Mouse (Mus musculus) stomach, embryonic 16.5 days (tissue): ENCODE measurements around the gene Tsg101. TPM values are rescaled to one million over a fixed set of nuclear protein-coding genes. Genes with fewer than 3 reads are reported as not detected.

Experiments
- ATAC-seq: fragments of 200-750 bp; cut with Nextera tagmentation; 2 replicates; pipeline ENCODE4 v1.8.0; 2017; ENCODE audit warnings: moderate number of reproducible peaks, moderate TSS enrichment; ENCODE audit not compliant: insufficient read depth, low FRiP score
- H3K27ac ChIP-seq: fragments of 300-500 bp; sonication (generic); 2 replicates; pipeline ENCODE4 v1.5.1; 2014; ENCODE audit warnings: low read length
- H3K27me3 ChIP-seq: fragments of 300-500 bp; sonication (generic); 2 replicates; pipeline ENCODE4 v1.6.1; 2014; ENCODE audit warnings: low read length, control low read depth, mixed read lengths; ENCODE audit not compliant: control insufficient read depth, insufficient read depth
- H3K36me3 ChIP-seq: fragments of 300-500 bp; sonication (generic); 2 replicates; pipeline ENCODE4 v1.6.1; 2014; ENCODE audit warnings: low read length; ENCODE audit not compliant: control insufficient read depth, insufficient read depth
- H3K4me1 ChIP-seq: fragments of 300-500 bp; sonication (generic); 2 replicates; pipeline ENCODE4 v1.6.1; 2014; ENCODE audit warnings: low read length, control low read depth, mixed read lengths; ENCODE audit not compliant: control insufficient read depth, insufficient read depth
- H3K4me2 ChIP-seq: fragments of 300-500 bp; sonication (generic); 2 replicates; pipeline ENCODE4 v1.6.1; 2014; ENCODE audit warnings: low read depth, low read length, mixed read lengths
- H3K4me3 ChIP-seq: fragments of 300-500 bp; sonication (generic); replicated peaks from 2 replicates; pipeline ENCODE4 v1.5.1; 2014; ENCODE audit warnings: mild to moderate bottlenecking, low read length
- H3K9ac ChIP-seq: fragments of 300-500 bp; sonication (generic); 2 replicates; pipeline ENCODE4 v1.6.1; 2014; ENCODE audit warnings: low read length
- H3K9me3 ChIP-seq: fragments of 300-500 bp; sonication (generic); replicated peaks from 2 replicates; pipeline ENCODE4 v1.6.1; 2016; ENCODE audit warnings: low read length, control low read depth; ENCODE audit not compliant: control insufficient read depth
- WGBS: fragments of 180-500 bp; shearing (Covaris S2); extraction: QIAGEN DNeasy Blood & Tissue Kit; methylation state at CpG from one replicate; pipeline ENCODE4 v1.1.7; 2014; 5-methylcytosine and 5-hydroxymethylcytosine counted together
- polyA plus RNA-seq: library from polyadenylated mRNA; unstranded; fragments of >200 nt; fragmentation: Nextera tagmentation; extraction: Ambion mirVana; gene quantifications from 2 replicates; pipeline ENCODE4 v1.2.1, GENCODE M21; 2015

Gene Tsg101
- polyA plus RNA-seq, result 137 and 140 TPM in 2 replicates

- Histone ChIP-seq H3K27ac (peak within 1 kb of the TSS; percentile 98), H3K36me3 (no peaks in the 10 kb centered on the region), H3K4me2 (peak within 1 kb of the TSS; percentile 63), H3K4me1 (peaks cover 13% of the 10 kb centered on the region; the same call in 1 of the 2 replicates), H3K27me3 (no peaks in the 10 kb centered on the region), H3K9me3 (no peaks in the 10 kb centered on the region), H3K9ac (peak within 1 kb of the TSS; percentile 98), H3K4me3 (peak within 1 kb of the TSS; percentile 92)
- ATAC-seq, result peak; percentile 92
- under 1% methylated on average over 68 of the region's 75 CpGs for WGBS
Measured at GRCm38 (mm10) chr7:46919551-46920176, at the start of gene Tsg101. Gene Tsg101, minus strand, starts transcription at chr7:46919969.

- no peak for ATAC-seq
- Histone ChIP-seq H3K9me3 (no peaks in the 10 kb centered on the region), H3K36me3 (no peaks in the 10 kb centered on the region), H3K4me2 (no peak overlapping the region), H3K27me3 (no peaks in the 10 kb centered on the region), H3K27ac (no peak overlapping the region), H3K4me1 (peaks cover 15% of the 10 kb centered on the region), H3K9ac (no peak overlapping the region), H3K4me3 (no peak overlapping the region)
- 79% methylated on average over 7 of the region's 7 CpGs for WGBS
Measured at GRCm38 (mm10) chr7:46964070-46964469, 44.3 kb upstream of the Tsg101 start.

- H3K36me3 ChIP-seq, result no peaks in the 10 kb centered on the region
- H3K4me2 ChIP-seq, result peak overlapping the region; percentile 42
- peak; percentile 70 for ATAC-seq
- H3K4me3 ChIP-seq, result peak overlapping the region; percentile 14; the same call in 1 of the 2 replicates
- peak overlapping the region; percentile 88 for H3K27ac ChIP-seq
- peaks cover 17% of the 10 kb centered on the region for H3K4me1 ChIP-seq
- no peaks in the 10 kb centered on the region for H3K27me3 ChIP-seq
- peak overlapping the region; percentile 47; the same call in 1 of the 2 replicates for H3K9ac ChIP-seq
- under 1% methylated on average over 9 of the region's 9 CpGs for WGBS
- H3K9me3 ChIP-seq, result no peaks in the 10 kb centered on the region
Measured at GRCm38 (mm10) chr7:46962806-46963618, 43.2 kb upstream of the Tsg101 start.

- no peaks in the 10 kb centered on the region for H3K27me3 ChIP-seq
- H3K4me3 ChIP-seq, result no peak overlapping the region
- H3K27ac ChIP-seq, result no peak overlapping the region
- peaks cover 24% of the 10 kb centered on the region for H3K4me1 ChIP-seq
- no peak overlapping the region for H3K9ac ChIP-seq
- no peaks in the 10 kb centered on the region for H3K36me3 ChIP-seq
- no peak for ATAC-seq
- no peak overlapping the region for H3K4me2 ChIP-seq
- H3K9me3 ChIP-seq, result no peaks in the 10 kb centered on the region
Measured at GRCm38 (mm10) chr7:46962132-46962531, 42.4 kb upstream of the Tsg101 start.

- 41% methylated on average over 3 of the region's 3 CpGs for WGBS
- no peak for ATAC-seq
- Histone ChIP-seq H3K4me1 (peaks cover 25% of the 10 kb centered on the region), H3K4me3 (no peak overlapping the region), H3K36me3 (no peaks in the 10 kb centered on the region), H3K27ac (no peak overlapping the region), H3K4me2 (no peak overlapping the region), H3K9me3 (no peaks in the 10 kb centered on the region), H3K27me3 (no peaks in the 10 kb centered on the region), H3K9ac (no peak overlapping the region)
Measured at GRCm38 (mm10) chr7:46960991-46961390, 41.2 kb upstream of the Tsg101 start.

- peak overlapping the region; percentile 83 for H3K4me3 ChIP-seq
- no peaks in the 10 kb centered on the region for H3K27me3 ChIP-seq
- no peak for ATAC-seq
- peak overlapping the region; percentile 91 for H3K9ac ChIP-seq
- no peak overlapping the region for H3K27ac ChIP-seq
- H3K36me3 ChIP-seq, result 0 out of 2 replicates have a peak, but pooled peaks cover 7% of the 10 kb centered on the region
- peaks cover 24% of the 10 kb centered on the region for H3K4me1 ChIP-seq
- peak overlapping the region; percentile 67 for H3K4me2 ChIP-seq
- 16% methylated on average over 9 of the region's 9 CpGs for WGBS
- no peaks in the 10 kb centered on the region for H3K9me3 ChIP-seq
Measured at GRCm38 (mm10) chr7:46958853-46959252, 39.1 kb upstream of the Tsg101 start.

- peak within 1 kb of the TSS; percentile 91 for H3K9ac ChIP-seq
- WGBS, result under 1% methylated on average over 51 of the region's 51 CpGs
- H3K4me3 ChIP-seq, result peak within 1 kb of the TSS; percentile 83
- H3K4me1 ChIP-seq, result peaks cover 20% of the 10 kb centered on the region
- H3K36me3 ChIP-seq, result 0 out of 2 replicates have a peak, but pooled peaks cover 7% of the 10 kb centered on the region
- H3K27me3 ChIP-seq, result no peaks in the 10 kb centered on the region
- H3K9me3 ChIP-seq, result no peaks in the 10 kb centered on the region
- peak within 1 kb of the TSS; percentile 67 for H3K4me2 ChIP-seq
- peak within 1 kb of the TSS; percentile 43; the same call in 1 of the 2 replicates for H3K27ac ChIP-seq
- ATAC-seq, result peak; percentile 94
Measured at GRCm38 (mm10) chr7:46957831-46958691, 38.3 kb upstream of the Tsg101 start, which contains the start of gene Uevld. Gene Uevld, minus strand, starts transcription at chr7:46958527.

- no peak overlapping the region for H3K4me3 ChIP-seq
- no peak for ATAC-seq
- H3K27me3 ChIP-seq, result no peaks in the 10 kb centered on the region
- H3K9ac ChIP-seq, result no peak overlapping the region
- H3K27ac ChIP-seq, result peak overlapping the region; percentile 8; the same call in 1 of the 2 replicates
- 0 out of 2 replicates have a peak, but pooled peaks cover 9% of the 10 kb centered on the region for H3K36me3 ChIP-seq
- no peak overlapping the region for H3K4me2 ChIP-seq
- no peaks in the 10 kb centered on the region for H3K9me3 ChIP-seq
- 29% methylated on average over 4 of the region's 4 CpGs for WGBS
- H3K4me1 ChIP-seq, result no peaks in the 10 kb centered on the region
Measured at GRCm38 (mm10) chr7:46935847-46936246, 16.1 kb upstream of the Tsg101 start.
